Mouse (Mus musculus) lung, embryonic 16.5 days (tissue): ENCODE measurements around the gene Tmem81. TPM values are rescaled to one million over a fixed set of nuclear protein-coding genes. Genes with fewer than 3 reads are reported as not detected.

ENCODE experiments used
- ATAC-seq: fragments of 200-750 bp; cut with Nextera tagmentation; 2 replicates; pipeline ENCODE4 v1.8.0; 2017; ENCODE audit warnings: low read depth, mild to moderate bottlenecking, moderate library complexity
- H3K27ac ChIP-seq: fragments of 300-500 bp; sonication (generic); 2 replicates; pipeline ENCODE4 v1.5.1; 2014; ENCODE audit warnings: mild to moderate bottlenecking, control low read depth, low read length
- H3K27me3 ChIP-seq: fragments of 300-500 bp; sonication (generic); 2 replicates; pipeline ENCODE4 v1.6.1; 2014; ENCODE audit warnings: low read depth, low read length, mixed read lengths; ENCODE audit not compliant: control insufficient read depth, insufficient read depth
- H3K36me3 ChIP-seq: fragments of 300-500 bp; sonication (generic); 2 replicates; pipeline ENCODE4 v1.6.1; 2014; ENCODE audit warnings: low read length; ENCODE audit not compliant: control insufficient read depth, insufficient read depth
- H3K4me1 ChIP-seq: fragments of 300-500 bp; sonication (generic); replicated peaks from 2 replicates; pipeline ENCODE4 v1.6.1; 2014; ENCODE audit warnings: low read length, mixed read lengths; ENCODE audit not compliant: control insufficient read depth, insufficient read depth
- H3K4me2 ChIP-seq: fragments of 300-500 bp; sonication (generic); 2 replicates; pipeline ENCODE4 v1.6.1; 2014; ENCODE audit warnings: low read depth, low read length, control low read depth
- H3K4me3 ChIP-seq: fragments of 300-500 bp; sonication (generic); 2 replicates; pipeline ENCODE4 v1.5.1; 2014; ENCODE audit warnings: mild to moderate bottlenecking, low read length, control low read depth
- H3K9ac ChIP-seq: fragments of 300-500 bp; sonication (generic); 2 replicates; pipeline ENCODE4 v1.6.1; 2014; ENCODE audit warnings: low read length, control low read depth
- H3K9me3 ChIP-seq: fragments of 300-500 bp; sonication (generic); 2 replicates; pipeline ENCODE4 v1.6.1; 2016; ENCODE audit warnings: low read length; ENCODE audit not compliant: control insufficient read depth
- WGBS: fragments of 180-500 bp; shearing (Covaris S2); extraction: QIAGEN DNeasy Blood & Tissue Kit; methylation state at CpG from one replicate; pipeline ENCODE4 v1.1.7; 2014; 5-methylcytosine and 5-hydroxymethylcytosine counted together
- polyA plus RNA-seq: library from polyadenylated mRNA; unstranded; fragments of >200 nt; fragmentation: Nextera tagmentation; extraction: Ambion mirVana; gene quantifications from 2 replicates; pipeline ENCODE4 v1.2.1, GENCODE M21; 2015

The Tmem81 gene
- polyA plus RNA-seq, 1 experiment from 2014 or later = 2.1 TPM

GRCm38 (mm10) chr1:132541171-132541823 lies 35.3 kb downstream of the Tmem81 start:
- H3K4me1 ChIP-seq = peaks cover 10% of the 10 kb centered on the region
- WGBS = 5% methylated on average over 14 of the region's 14 CpGs
- H3K27me3 ChIP-seq = peaks cover 39% of the 10 kb centered on the region
- H3K27ac ChIP-seq = no peak overlapping the region
- peak; percentile 62 for ATAC-seq
- H3K9ac ChIP-seq = no peak overlapping the region
- no peak overlapping the region for H3K4me2 ChIP-seq
- no peak overlapping the region for H3K4me3 ChIP-seq
- H3K36me3 ChIP-seq = no peaks in the 10 kb centered on the region
- no peaks in the 10 kb centered on the region for H3K9me3 ChIP-seq

- no peaks in the 10 kb centered on the region for H3K36me3 ChIP-seq
- no peak overlapping the region for H3K9ac ChIP-seq
- H3K27ac ChIP-seq = no peak overlapping the region
- peaks cover 39% of the 10 kb centered on the region for H3K27me3 ChIP-seq
- H3K4me2 ChIP-seq = no peak overlapping the region
- H3K4me3 ChIP-seq = no peak overlapping the region
- WGBS = 18% methylated on average over 5 of the region's 5 CpGs
- ATAC-seq = no peak
- H3K4me1 ChIP-seq = peaks cover 10% of the 10 kb centered on the region
- H3K9me3 ChIP-seq = no peaks in the 10 kb centered on the region
These were observed 36.0 kb downstream of the Tmem81 start for GRCm38 (mm10) chr1:132541824-132542599.

GRCm38 (mm10) chr1:132542762-132543306 lies 36.8 kb downstream of the Tmem81 start, which contains the start of gene Cntn2:
TSS of gene Cntn2 (minus strand) at chr1:132543256.
- 2% methylated on average over 30 of the region's 30 CpGs for WGBS
- peak within 1 kb of the TSS; percentile 7; the same call in 1 of the 2 replicates for H3K4me3 ChIP-seq

GRCm38 (mm10) chr1:132543789-132544188 lies 37.8 kb downstream of the Tmem81 start:
- no peak overlapping the region for H3K4me2 ChIP-seq
- no peak overlapping the region for H3K27ac ChIP-seq
- no peak overlapping the region for H3K9ac ChIP-seq
- H3K9me3 ChIP-seq = no peaks in the 10 kb centered on the region
- H3K4me3 ChIP-seq = no peak overlapping the region
- H3K4me1 ChIP-seq = peaks cover 9% of the 10 kb centered on the region
- no peak for ATAC-seq
- peaks cover 39% of the 10 kb centered on the region for H3K27me3 ChIP-seq
- H3K36me3 ChIP-seq = no peaks in the 10 kb centered on the region
- WGBS = 58% methylated on average over 8 of the region's 8 CpGs

More at GRCm38 (mm10) chr1:132542762-132543306, 36.8 kb downstream of the Tmem81 start, which contains the start of gene Cntn2:
- H3K4me1 ChIP-seq = peaks cover 10% of the 10 kb centered on the region
- peaks cover 39% of the 10 kb centered on the region for H3K27me3 ChIP-seq
- H3K9me3 ChIP-seq = no peaks in the 10 kb centered on the region
- H3K4me2 ChIP-seq = peak within 1 kb of the TSS; percentile 31; the same call in 1 of the 2 replicates
- no peak within 1 kb of the TSS for H3K9ac ChIP-seq
- H3K36me3 ChIP-seq = no peaks in the 10 kb centered on the region
- no peak; the same call in 1 of the 2 replicates for ATAC-seq
- no peak within 1 kb of the TSS for H3K27ac ChIP-seq

GRCm38 (mm10) chr1:132557901-132558631 lies 52.0 kb downstream of the Tmem81 start:
- peak; percentile 60 for ATAC-seq
- Histone ChIP-seq H3K4me3 (no peak overlapping the region), H3K36me3 (no peaks in the 10 kb centered on the region), H3K4me2 (no peak overlapping the region), H3K27me3 (no peaks in the 10 kb centered on the region; the same call in 1 of the 2 replicates), H3K27ac (no peak overlapping the region), H3K4me1 (peaks cover 18% of the 10 kb centered on the region), H3K9ac (no peak overlapping the region), H3K9me3 (no peaks in the 10 kb centered on the region)
- WGBS = 20% methylated on average over 9 of the region's 9 CpGs

Other genes starting within 250 kb of the Tmem81 start
- 0.50 and 0.87 TPM in 2 replicates for gene Klhdc8a, start 207.6 kb upstream of the Tmem81 start, polyA plus RNA-seq
- 23.4 TPM in 2 replicates for gene Nuak2, start 190.1 kb upstream of the Tmem81 start, polyA plus RNA-seq
- 11.0 and 16.3 TPM in 2 replicates for gene Tmcc2, start 114.9 kb upstream of the Tmem81 start, polyA plus RNA-seq
- gene Dstyk, start 88.7 kb upstream of the Tmem81 start, polyA plus RNA-seq = 15.5 and 16.6 TPM in 2 replicates
- 45.6 and 46.8 TPM in 2 replicates for gene Rbbp5, start 28.9 kb upstream of the Tmem81 start, polyA plus RNA-seq
- gene Cntn2, start 37.0 kb downstream of the Tmem81 start, polyA plus RNA-seq = 0.09 TPM in 2 replicates
- 0.18 TPM in 2 replicates for gene Nfasc, start 235.6 kb downstream of the Tmem81 start, polyA plus RNA-seq